Mouse (Mus musculus) liver, embryonic 11.5 days (tissue): Measurements from ENCODE around the gene Yy1. TPM values are rescaled to one million over a fixed set of nuclear protein-coding genes. Genes with fewer than 3 reads are reported as not detected.
A peak's percentile ranks its signal among the peaks of the same experiment; 100 is the strongest.
"Not testable (repeated sequence)": the region's sequence is repeated elsewhere in the genome, so short reads cannot be mapped to it uniquely, and the experiment has no call there.

Experiments
- ATAC-seq: fragments of 200-750 bp; cut with Nextera tagmentation; replicated peaks from 2 replicates; pipeline ENCODE4 v1.8.0; 2017; ENCODE audit warnings: moderate number of reproducible peaks, mild to moderate bottlenecking, moderate TSS enrichment, moderate library complexity; ENCODE audit not compliant: low FRiP score
- DNase-seq: peaks from one replicate; pipeline ENCODE4 v3.0.0-alpha.2; 2017; ENCODE audit warnings: low spot score
- H3K27ac ChIP-seq: fragments of 300-500 bp; sonication (generic); 2 replicates; pipeline ENCODE4 v1.5.1; 2014; ENCODE audit warnings: mild to moderate bottlenecking, low read depth, low read length, control low read depth
- H3K27me3 ChIP-seq: fragments of 300-500 bp; sonication (generic); replicated peaks from 2 replicates; pipeline ENCODE4 v1.6.1; 2014; ENCODE audit warnings: low read length, mixed read lengths; ENCODE audit not compliant: control insufficient read depth, insufficient read depth
- H3K36me3 ChIP-seq: fragments of 300-500 bp; sonication (generic); 2 replicates; pipeline ENCODE4 v1.6.1; 2014; ENCODE audit warnings: mild to moderate bottlenecking, low read length, moderate library complexity, mixed read lengths; ENCODE audit not compliant: control insufficient read depth, insufficient read depth
- H3K4me1 ChIP-seq: fragments of 300-500 bp; sonication (generic); replicated peaks from 2 replicates; pipeline ENCODE4 v1.6.1; 2014; ENCODE audit warnings: low read length, mixed read lengths; ENCODE audit not compliant: control insufficient read depth, insufficient read depth
- H3K4me2 ChIP-seq: fragments of 300-500 bp; sonication (generic); 2 replicates; pipeline ENCODE4 v1.6.1; 2014; ENCODE audit warnings: mild to moderate bottlenecking, control low read depth, moderate library complexity
- H3K4me3 ChIP-seq: fragments of 300-500 bp; sonication (generic); 2 replicates; pipeline ENCODE4 v1.5.1; 2014; ENCODE audit warnings: low read depth, low read length, control low read depth
- H3K9ac ChIP-seq: fragments of 300-500 bp; sonication (generic); 2 replicates; pipeline ENCODE4 v1.6.1; 2014; ENCODE audit warnings: low read depth, low read length, control low read depth
- H3K9me3 ChIP-seq: fragments of 300-500 bp; sonication (generic); 2 replicates; pipeline ENCODE4 v1.6.1; 2016; ENCODE audit warnings: low read length, inconsistent platforms, mixed read lengths; ENCODE audit not compliant: control insufficient read depth
- WGBS: fragments of 180-500 bp; shearing (Covaris S2); extraction: QIAGEN DNeasy Blood & Tissue Kit; methylation state at CpG from one replicate; pipeline ENCODE4 v1.1.7; 2014; 5-methylcytosine and 5-hydroxymethylcytosine counted together
- polyA plus RNA-seq: library from polyadenylated mRNA; unstranded; fragments of >200 nt; fragmentation: Nextera tagmentation; extraction: Ambion mirVana; gene quantifications from 2 replicates; pipeline ENCODE4 v1.2.1, GENCODE M21; 2014

Yy1 gene
- polyA plus RNA-seq, 1 experiment from 2014 or later, result 19.2 TPM

DNA sequence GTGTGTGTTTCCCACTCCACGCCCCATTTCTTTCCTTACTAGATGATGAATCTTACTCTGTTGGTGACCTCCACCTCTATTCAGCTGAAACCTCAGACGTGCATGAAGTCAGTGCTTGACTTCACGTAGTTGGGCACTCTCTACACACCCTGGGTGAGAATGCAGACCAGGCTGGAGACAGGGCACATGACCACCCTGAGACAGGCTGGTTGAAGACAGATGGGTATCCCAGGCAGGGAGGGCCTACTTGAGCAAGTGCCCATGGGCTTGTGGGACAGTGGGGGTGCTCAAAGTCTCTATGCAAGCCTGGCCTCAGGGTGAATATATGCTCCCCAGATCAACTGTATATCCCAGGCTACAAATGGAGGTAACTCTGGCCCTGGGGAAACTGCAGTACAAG, 41.6 kb downstream of the Yy1 start:
- Histone ChIP-seq H3K4me1 (peaks cover 25% of the 10 kb centered on the region), H3K27me3 (no peaks in the 10 kb centered on the region), H3K4me3 (no peak overlapping the region; the same call in 1 of the 2 replicates), H3K9me3 (no peaks in the 10 kb centered on the region), H3K4me2 (peak overlapping the region; percentile 100; the same call in 1 of the 2 replicates), H3K9ac (no peak overlapping the region), H3K27ac (no peak overlapping the region), H3K36me3 (peaks cover 6% of the 10 kb centered on the region; the same call in 1 of the 2 replicates)
- no peak for DNase-seq
- whole genome bisulfite sequencing, result 89% methylated on average over 3 of the region's 3 CpGs
- ATAC-seq, result no peak

DNA sequence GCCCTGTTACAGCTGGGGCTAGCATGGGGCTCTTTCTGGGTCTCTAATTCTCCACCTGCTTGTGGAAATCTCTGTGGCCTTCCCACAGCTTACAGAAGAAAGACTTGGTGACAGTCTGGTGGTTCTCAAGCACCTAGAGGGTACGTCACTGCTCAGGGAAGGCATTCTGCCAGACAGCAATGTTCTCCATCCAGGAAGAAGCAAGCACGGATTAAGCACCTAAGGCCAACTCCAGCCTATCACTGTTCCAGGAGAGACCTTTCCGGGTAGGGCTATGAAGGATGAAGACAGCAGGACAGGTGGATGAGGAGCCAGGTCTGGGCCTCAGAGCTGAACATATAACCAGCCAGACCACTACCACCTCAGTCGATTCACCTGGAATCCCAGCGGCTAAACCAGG, 42.0 kb downstream of the Yy1 start:
- 42% methylated on average over 5 of the region's 5 CpGs for WGBS
- H3K36me3 ChIP-seq, result peaks cover 6% of the 10 kb centered on the region; the same call in 1 of the 2 replicates
- peaks cover 25% of the 10 kb centered on the region for H3K4me1 ChIP-seq
- H3K4me3 ChIP-seq, result peak overlapping the region; percentile 66
- H3K27ac ChIP-seq, result no peak overlapping the region
- no peaks in the 10 kb centered on the region for H3K9me3 ChIP-seq
- DNase-seq, result no peak
- no peaks in the 10 kb centered on the region for H3K27me3 ChIP-seq
- H3K4me2 ChIP-seq, result peak overlapping the region; percentile 100
- no peak for ATAC-seq
- H3K9ac ChIP-seq, result peak overlapping the region; percentile 78

GRCm38 (mm10) chr12:108835208-108835839, 42.6 kb downstream of the Yy1 start:
- Histone ChIP-seq H3K4me2 (peak overlapping the region; percentile 100), H3K27ac (no peak overlapping the region), H3K4me3 (peak overlapping the region; percentile 66), H3K9ac (peak overlapping the region; percentile 78), H3K9me3 (no peaks in the 10 kb centered on the region), H3K36me3 (peaks cover 6% of the 10 kb centered on the region; the same call in 1 of the 2 replicates), H3K4me1 (peaks cover 25% of the 10 kb centered on the region), H3K27me3 (no peaks in the 10 kb centered on the region)
- ATAC-seq, result peak; percentile 15; the same call in 1 of the 2 replicates
- 4% methylated on average over 51 of the region's 51 CpGs for WGBS
- no peak for DNase-seq

GRCm38 (mm10) chr12:108835840-108836409, 43.2 kb downstream of the Yy1 start, which contains the start of the genes Slc25a29 and Slc25a47:
Gene Slc25a29, minus strand, starts transcription at chr12:108835883.
Gene Slc25a47, plus strand, starts transcription at chr12:108836046.
- peak; percentile 99 for ATAC-seq
- Histone ChIP-seq H3K9me3 (no peaks in the 10 kb centered on the region), H3K9ac (peak within 1 kb of the TSS; percentile 78), H3K4me3 (peak within 1 kb of the TSS; percentile 66), H3K27ac (peak within 1 kb of the TSS; percentile 76), H3K27me3 (no peaks in the 10 kb centered on the region), H3K4me2 (peak within 1 kb of the TSS; percentile 100), H3K36me3 (peaks cover 6% of the 10 kb centered on the region; the same call in 1 of the 2 replicates), H3K4me1 (peaks cover 25% of the 10 kb centered on the region)
- WGBS, result under 1% methylated on average over 53 of the region's 53 CpGs
- DNase-seq, result peak; percentile 94

GRCm38 (mm10) chr12:108836722-108837121, 43.9 kb downstream of the Yy1 start:
- peaks cover 8% of the 10 kb centered on the region; the same call in 1 of the 2 replicates for H3K36me3 ChIP-seq
- no peak for DNase-seq
- 46% methylated on average over 7 of the region's 7 CpGs for WGBS
- ATAC-seq, result no peak
- H3K9ac ChIP-seq, result peak overlapping the region; percentile 78
- H3K9me3 ChIP-seq, result no peaks in the 10 kb centered on the region
- peak overlapping the region; percentile 100 for H3K4me2 ChIP-seq
- H3K27ac ChIP-seq, result peak overlapping the region; percentile 76
- peaks cover 25% of the 10 kb centered on the region for H3K4me1 ChIP-seq
- H3K27me3 ChIP-seq, result no peaks in the 10 kb centered on the region
- peak overlapping the region; percentile 66 for H3K4me3 ChIP-seq

DNA sequence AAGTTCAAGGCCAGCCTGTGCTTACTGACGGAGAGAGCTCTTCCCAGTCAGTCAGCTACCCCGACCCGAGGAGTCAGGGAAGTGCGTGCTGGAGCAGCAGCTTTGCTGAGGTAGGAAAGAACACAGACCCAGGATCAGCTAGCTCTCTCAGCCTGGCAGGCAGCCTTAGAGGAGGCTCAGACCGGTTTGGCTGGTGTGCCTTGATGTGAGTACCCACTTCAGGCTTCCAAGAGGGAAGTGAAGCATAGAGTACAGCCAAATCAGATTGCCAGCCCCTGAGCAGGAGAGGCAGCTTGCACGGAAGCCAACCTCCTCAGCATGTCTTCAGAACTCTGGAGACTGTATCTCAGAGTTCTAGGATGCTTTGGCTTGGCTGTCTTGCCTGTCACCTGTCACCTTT, 48.4 kb downstream of the Yy1 start:
- Histone ChIP-seq H3K4me3 (no peak overlapping the region), H3K4me2 (no peak overlapping the region), H3K4me1 (peaks cover 19% of the 10 kb centered on the region), H3K36me3 (peaks cover 24% of the 10 kb centered on the region), H3K27ac (no peak overlapping the region), H3K27me3 (no peaks in the 10 kb centered on the region), H3K9me3 (no peaks in the 10 kb centered on the region), H3K9ac (no peak overlapping the region)
- 84% methylated on average over 6 of the region's 6 CpGs for WGBS
- DNase-seq (no peak), ATAC-seq (no peak)

DNA sequence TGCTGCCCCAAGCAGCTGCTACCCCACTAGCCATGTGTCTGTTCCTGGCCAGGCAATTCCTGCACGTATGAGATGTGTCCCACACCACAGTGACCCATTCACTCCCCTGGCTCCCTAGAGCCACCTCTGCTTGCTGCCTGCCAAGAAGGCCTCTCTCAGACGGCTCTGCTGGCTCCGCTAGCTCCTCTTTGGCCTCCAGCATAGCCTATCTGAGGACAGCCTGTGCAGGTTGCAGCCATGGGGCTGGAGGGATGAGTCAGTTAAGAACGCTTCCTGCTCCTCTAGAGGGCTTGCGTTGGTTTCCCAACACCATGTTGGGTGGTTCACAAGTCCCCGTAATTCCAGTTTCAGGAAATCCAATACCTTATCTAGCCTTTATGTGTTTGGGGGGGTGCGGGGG, 49.9 kb downstream of the Yy1 start:
- no peak for DNase-seq
- H3K27ac ChIP-seq, result no peak overlapping the region
- peaks cover 6% of the 10 kb centered on the region for H3K4me1 ChIP-seq
- no peak for ATAC-seq
- H3K36me3 ChIP-seq, result peaks cover 24% of the 10 kb centered on the region
- H3K4me2 ChIP-seq, result no peak overlapping the region
- no peak overlapping the region for H3K4me3 ChIP-seq
- no peaks in the 10 kb centered on the region for H3K9me3 ChIP-seq
- no peaks in the 10 kb centered on the region for H3K27me3 ChIP-seq
- 80% methylated on average over 7 of the region's 7 CpGs for WGBS
- no peak overlapping the region for H3K9ac ChIP-seq

GRCm38 (mm10) chr12:108848033-108848432, 55.3 kb downstream of the Yy1 start:
- not testable (repeated sequence) for ATAC-seq, H3K4me3 ChIP-seq

More at GRCm38 (mm10) chr12:108848033-108848432, 55.3 kb downstream of the Yy1 start:
- H3K27ac ChIP-seq, H3K9ac ChIP-seq, DNase-seq, H3K4me2 ChIP-seq, H3K27me3 ChIP-seq, H3K9me3 ChIP-seq: not testable (repeated sequence)
- peaks cover 10% of the 10 kb centered on the region; the same call in 1 of the 2 replicates for H3K36me3 ChIP-seq
- peaks cover 10% of the 10 kb centered on the region for H3K4me1 ChIP-seq
- WGBS, result 88% methylated on average over 3 of the region's 3 CpGs
